Mouse (Mus musculus): ENCODE data around the gene Gsap.

GRCm38 (mm10) chr5:21326494-21326893 is 140.4 kb downstream of the Gsap start:
- TF ChIP-seq GATA1 (IDR thresholded peaks at IDR 0.05; ENCODE audit: borderline replicate concordance, low read length): no peak
- TF ChIP-seq FLI1 (IDR thresholded peaks at IDR 0.05; ENCODE audit: low read length): no peak

All from megakaryocyte, embryonic 14.5 days (primary cell).